Mouse (Mus musculus) stomach, postnatal 0 days (tissue): Measurements from ENCODE around the gene Bicral.
"Not testable (repeated sequence)": the region's sequence is repeated elsewhere in the genome, so short reads cannot be mapped to it uniquely, and the experiment has no call there.

Source experiments
- CTCF ChIP-seq: IDR thresholded peaks from 2 replicates; pipeline ENCODE4 v1.5.1; 2016; ENCODE audit warnings: antibody characterized with exemption, low read depth, mild to moderate bottlenecking, moderate library complexity
- EP300 ChIP-seq: optimal IDR thresholded peaks from 2 replicates; pipeline ENCODE3; 2016; ENCODE audit warnings: antibody characterized with exemption

- TF ChIP-seq CTCF, EP300: not testable (repeated sequence)
Observed at GRCm38 (mm10) chr17:46846573-46846972, 11.7 kb downstream of the Bicral start.
